Mouse (Mus musculus): ENCODE measurements around the gene Gpr143. TPM values are rescaled to one million over a fixed set of nuclear protein-coding genes. Genes with fewer than 3 reads are reported as not detected.

The Gpr143 gene
- total RNA-seq (2023) = not detected

GRCm38 (mm10) chrX:152781720-152782403 lies at the start of gene Gpr143:
Gene Gpr143 (plus strand): TSS chrX:152781921.

GRCm38 (mm10) chrX:152768891-152769599 lies 12.7 kb upstream of the Gpr143 start, which contains the start of gene Shroom2:
Gene Shroom2 (minus strand): TSS chrX:152769465.

Other genes with a start within 250 kb of the Gpr143 start
- not detected for gene Cldn34a, start 218.6 kb upstream of the Gpr143 start, total RNA-seq (2023)
- gene Shroom2, start 12.5 kb upstream of the Gpr143 start, total RNA-seq (2023) = not detected
- gene Usp51, start 224.5 kb downstream of the Gpr143 start, total RNA-seq (2023) = not detected

All from T-cell, adult 66 days (primary cell).